Mouse (Mus musculus): Measurements from ENCODE around the gene Akr1c14.

DNA sequence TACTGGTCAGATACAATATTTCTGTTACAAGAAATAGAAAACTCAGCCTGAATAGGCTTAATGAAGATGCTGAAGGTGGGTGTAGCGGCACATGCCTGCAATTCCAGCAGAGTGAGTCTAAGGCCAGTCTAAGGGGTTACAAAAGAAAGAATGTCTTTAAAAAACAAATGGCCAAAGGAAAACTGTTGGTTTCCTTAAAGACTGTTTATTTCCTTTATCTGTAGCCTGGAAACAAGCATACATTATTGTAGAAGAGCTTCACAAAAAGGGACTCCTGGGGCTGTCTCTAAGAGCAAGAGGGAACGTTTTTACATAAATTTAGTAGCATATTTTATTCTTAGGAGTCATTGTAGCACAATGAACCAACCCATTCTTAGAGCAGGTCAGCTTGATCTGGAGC, 2.0 kb upstream of the Akr1c14 start:
- TF ChIP-seq CTCF (IDR thresholded peaks at IDR 0.05; ENCODE audit: insufficient read depth, low read depth, low read length) (no peak), POLR2A (IDR thresholded peaks at IDR 0.05; ENCODE audit: insufficient read depth, low read depth, low read length) (no peak)
